In genomic region chr6:13654081-13654480, GRCm38 (mm10) we compare ENCODE assay signal across 32 mouse cellular contexts.
"Had no signal": no experiment of that assay in that cellular context is flagged by ENCODE, and none has a peak within 500 bp of the region (broad histone marks: within the 10 kb centered on the region; RNA-seq: fewer than 3 reads in every experiment).

No protein-coding gene starts in this region.

- H3K27ac ChIP-seq: left cerebral cortex, adult 2 months; limb, embryonic 10.5 days; limb, embryonic 12.5 days; limb, embryonic 13.5 days; limb, embryonic 15.5 days; liver, embryonic 13.5 days; liver, embryonic 14.5 days; liver, embryonic 15.5 days; lung, embryonic 15.5 days; macrophage; midbrain, embryonic 10.5 days; midbrain, embryonic 12.5 days; midbrain, embryonic 13.5 days; midbrain, embryonic 15.5 days; neural tube, embryonic 12.5 days had no signal

- ATAC-seq: liver, postnatal 0 days; lung, postnatal 0 days; midbrain, embryonic 13.5 days; midbrain, embryonic 15.5 days; midbrain, embryonic 16.5 days had no signal

- H3K36me3 ChIP-seq: liver, embryonic 13.5 days; liver, embryonic 15.5 days; neural tube, embryonic 12.5 days had no signal

- H3K4me1 ChIP-seq: limb, embryonic 10.5 days; limb, embryonic 12.5 days; limb, embryonic 13.5 days; limb, embryonic 15.5 days; liver, embryonic 15.5 days; lung, embryonic 15.5 days; midbrain, embryonic 12.5 days; midbrain, embryonic 15.5 days; neural tube, embryonic 12.5 days had no signal

- DNase-seq: left cerebral cortex, postnatal 4 days; liver; liver, embryonic 13.5 days; liver, postnatal 0 days; lung, adult 18-20 months; lung, adult 2 months; lung, embryonic 14.5 days; lung, postnatal 10 days; lung, postnatal 14 days; lung, postnatal 36 days; lung, postnatal 4 days; midbrain, embryonic 14.5 days had no signal

- H3K9me3 ChIP-seq: limb, embryonic 10.5 days; limb, embryonic 12.5 days; limb, embryonic 13.5 days; limb, embryonic 15.5 days; liver, embryonic 13.5 days; liver, embryonic 15.5 days; lung, embryonic 15.5 days; megakaryocyte, embryonic 14.5 days; midbrain, embryonic 10.5 days; midbrain, embryonic 12.5 days; midbrain, embryonic 13.5 days; midbrain, embryonic 15.5 days; neural tube, embryonic 12.5 days had no signal

- H3K9ac ChIP-seq: limb, embryonic 12.5 days; limb, embryonic 13.5 days; limb, embryonic 15.5 days; liver, embryonic 13.5 days; liver, embryonic 14.5 days; liver, embryonic 15.5 days; liver, postnatal 0 days; lung, embryonic 14.5 days; lung, embryonic 15.5 days; midbrain, embryonic 12.5 days; midbrain, embryonic 13.5 days; midbrain, embryonic 15.5 days; neural tube, embryonic 12.5 days had no signal

- H3K4me3 ChIP-seq: left cerebral cortex, adult 2 months; limb, embryonic 10.5 days; limb, embryonic 12.5 days; limb, embryonic 13.5 days; limb, embryonic 15.5 days; liver, embryonic 13.5 days; liver, embryonic 15.5 days; lung, embryonic 15.5 days; megakaryocyte, embryonic 14.5 days; midbrain, embryonic 10.5 days; midbrain, embryonic 12.5 days; midbrain, embryonic 13.5 days; midbrain, embryonic 15.5 days; myocyte; neural tube, embryonic 12.5 days had no signal

- H3K4me2 ChIP-seq: limb, embryonic 12.5 days; limb, embryonic 13.5 days; limb, embryonic 15.5 days; liver, embryonic 11.5 days; liver, embryonic 13.5 days; liver, embryonic 15.5 days; lung, embryonic 14.5 days; lung, embryonic 15.5 days; midbrain, embryonic 11.5 days; midbrain, embryonic 12.5 days; midbrain, embryonic 13.5 days; midbrain, embryonic 15.5 days; neural tube, embryonic 12.5 days had no signal

- H3K27me3 ChIP-seq: limb, embryonic 12.5 days; limb, embryonic 13.5 days; limb, embryonic 15.5 days; liver, embryonic 13.5 days; liver, embryonic 15.5 days; lung, embryonic 15.5 days; megakaryocyte, embryonic 14.5 days; midbrain, embryonic 12.5 days; midbrain, embryonic 13.5 days; midbrain, embryonic 15.5 days; neural tube, embryonic 12.5 days had no signal
